8 mouse cellular contexts compared by ENCODE assay signal in the genomic region with DNA sequence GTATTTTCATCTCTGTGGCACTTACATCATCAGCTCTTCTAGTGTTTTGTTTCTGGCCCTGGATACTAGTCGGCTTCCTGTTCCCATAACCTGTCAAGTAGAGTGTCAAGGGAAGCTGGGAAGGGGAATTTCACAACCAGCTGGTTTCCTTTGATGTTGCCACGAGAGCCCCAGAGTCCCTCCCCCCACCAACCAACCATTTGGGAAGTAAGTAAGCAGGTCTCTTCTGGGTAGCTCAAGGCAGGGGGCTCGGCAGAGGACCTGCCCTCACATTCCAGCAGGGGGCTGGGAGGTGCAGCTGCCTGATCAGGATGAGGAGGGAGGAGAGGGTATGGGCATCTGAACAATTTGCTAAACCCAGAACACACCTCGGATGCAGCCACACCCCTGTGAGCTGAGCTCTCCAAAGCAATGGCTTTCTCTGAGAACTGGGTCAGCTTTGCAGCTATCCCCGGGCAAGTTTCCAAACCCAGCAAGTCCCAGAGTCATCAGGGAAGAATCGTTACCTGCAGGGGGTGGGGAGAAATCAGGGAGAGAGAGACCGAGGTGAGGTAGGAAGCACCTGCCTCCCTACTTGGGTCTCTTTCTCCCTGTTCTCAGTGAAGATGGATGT. TPM values are rescaled to one million over a fixed set of nuclear protein-coding genes. Genes with fewer than 3 reads are reported as not detected.
DNase-seq lines count a peak whose midpoint lies in the region; ATAC-seq and TF ChIP-seq lines count a peak whose summit lies in the region.

No protein-coding gene starts in this region.

- H3K27me3 ChIP-seq in liver, adult 2 months (ENCODE audit: control insufficient read depth, insufficient read depth, low read length) = no peaks in the 10 kb centered on the region

- no peaks in the 10 kb centered on the region; the same call in 1 of the 2 replicates for H3K36me3 ChIP-seq in liver, adult 2 months (ENCODE audit: control insufficient read depth, insufficient read depth, low read length)

- ATAC-seq in megakaryocyte progenitor cell, adult 5-6 weeks (replicated peaks; ENCODE audit: poor library complexity) = peak; percentile 47

- no peak overlapping the region for H3K4me3 ChIP-seq in liver, adult 2 months (ENCODE audit: insufficient read depth, low read depth, low read length)

- peak; percentile 71 for DNase-seq in liver, adult 2 months (ENCODE audit: extremely low read depth, low read depth, low spot score)
- DNase-seq in liver = no peak
- DNase-seq in embryo, embryonic 10.5 days (ENCODE audit: low spot score) = peak; percentile 69
- peak; percentile 63 for DNase-seq in kidney, adult 9 months
- DNase-seq in layer of hippocampus, postnatal 10 days (ENCODE audit: low spot score in 2 of 2) = no peak
- DNase-seq in spleen, postnatal 10 days (ENCODE audit: low spot score in 2 of 2) = no peak
- no peak for DNase-seq in urinary bladder, postnatal 10 days (ENCODE audit: low spot score)

- 0 out of 2 replicates have a peak overlapping the region, but pooled peaks have one; percentile 10 for H3K27ac ChIP-seq in liver, adult 2 months (replicated peaks; ENCODE audit: insufficient read depth, low read depth, low read length)

- TF ChIP-seq CTCF in liver, adult 2 months (IDR thresholded peaks at IDR 0.05; ENCODE audit: low read depth, low read length) = no peak

- TF ChIP-seq POLR2A in liver, adult 2 months (IDR thresholded peaks at IDR 0.05; ENCODE audit: extremely low read depth, insufficient read depth, low read length) = no peak

- WGBS in liver, adult 2 months = 4% methylated on average over 7 of the region's 7 CpGs

- H3K4me1 ChIP-seq in liver, adult 2 months (ENCODE audit: control insufficient read depth, insufficient read depth, low read length) = peaks cover 13% of the 10 kb centered on the region

- H3K9ac ChIP-seq in liver, adult 2 months (ENCODE audit: low read depth, low read length) = no peak overlapping the region

- peaks cover 19% of the 10 kb centered on the region for H3K79me2 ChIP-seq in liver, adult 2 months (ENCODE audit: control insufficient read depth, insufficient read depth, low read length)

RNA-seq across cellular contexts. Expression of a gene that starts 1.5 kb away (rescaled TPM):
- total RNA-seq in liver, adult 2 months (2014; rRNA removed) = 19.9 and 21.5 TPM in 2 replicates
- 9.2 and 14.0 TPM in 2 replicates for polyA plus RNA-seq in liver, adult 2 months (2012; rRNA removed)
- 0.84 and 2.1 TPM in 2 replicates for total RNA-seq in megakaryocyte progenitor cell, adult 5-6 weeks (2015)
- total RNA-seq in megakaryocyte progenitor cell, adult 5-6 weeks (2017) = 0.98 and 8.5 TPM in 2 replicates
- total RNA-seq in layer of hippocampus, postnatal 10 days (2021) = 10 to 100 TPM; 18.3 to 20.7 TPM

Comparison
In these comparisons a context has a peak if more than half of its experiments do, and no peak if none do; other contexts are left out.
1. DNase-seq: peak in liver, adult 2 months (single experiment), embryo, embryonic 10.5 days (single experiment) and kidney, adult 9 months (single experiment); none in liver (single experiment), layer of hippocampus, postnatal 10 days (0 of 2), spleen, postnatal 10 days (0 of 2) and urinary bladder, postnatal 10 days (single experiment).